Mouse (Mus musculus) limb, embryonic 13.5 days (tissue): ENCODE data around the gene Son. TPM values are rescaled to one million over a fixed set of nuclear protein-coding genes. Genes with fewer than 3 reads are reported as not detected.
A peak's percentile ranks its signal among the peaks of the same experiment; 100 is the strongest.

Source experiments
- ATAC-seq: fragments of 200-750 bp; cut with Nextera tagmentation; 2 replicates; pipeline ENCODE4 v1.8.0; 2017; ENCODE audit warnings: low read depth, moderate number of reproducible peaks, moderate TSS enrichment; ENCODE audit not compliant: low FRiP score
- H3K27ac ChIP-seq: fragments of 300-500 bp; sonication (generic); 2 replicates; pipeline ENCODE4 v1.5.1; 2015; ENCODE audit warnings: inconsistent platforms, mild to moderate bottlenecking, moderate library complexity
- H3K27me3 ChIP-seq: fragments of 300-500 bp; sonication (generic); 2 replicates; pipeline ENCODE4 v1.6.1; 2015; ENCODE audit warnings: mild to moderate bottlenecking, inconsistent platforms
- H3K36me3 ChIP-seq: fragments of 300-500 bp; sonication (generic); 2 replicates; pipeline ENCODE4 v1.6.1; 2015; ENCODE audit warnings: inconsistent platforms, mild to moderate bottlenecking, moderate library complexity
- H3K4me1 ChIP-seq: fragments of 300-500 bp; sonication (generic); 2 replicates; pipeline ENCODE4 v1.6.1; 2015; ENCODE audit warnings: inconsistent platforms
- H3K4me2 ChIP-seq: fragments of 300-500 bp; sonication (generic); replicated peaks from 2 replicates; pipeline ENCODE4 v1.6.1; 2015; ENCODE audit warnings: inconsistent platforms, mild to moderate bottlenecking, moderate library complexity
- H3K4me3 ChIP-seq: fragments of 300-500 bp; sonication (generic); 2 replicates; pipeline ENCODE4 v1.5.1; 2015; ENCODE audit warnings: moderate library complexity, mild to moderate bottlenecking, inconsistent platforms
- H3K9ac ChIP-seq: fragments of 300-500 bp; sonication (generic); 2 replicates; pipeline ENCODE4 v1.6.1; 2015; ENCODE audit warnings: mild to moderate bottlenecking, inconsistent platforms
- H3K9me3 ChIP-seq: fragments of 300-500 bp; sonication (generic); 2 replicates; pipeline ENCODE4 v1.6.1; 2016; ENCODE audit warnings: inconsistent platforms
- WGBS: fragments of 180-500 bp; shearing (Covaris S2); methylation state at CpG from one replicate; pipeline ENCODE4 v1.1.7; 2015; 5-methylcytosine and 5-hydroxymethylcytosine counted together
- polyA plus RNA-seq: library from polyadenylated mRNA; unstranded; fragments of >200 nt; fragmentation: Nextera tagmentation; extraction: Ambion mirVana; gene quantifications from 2 replicates; pipeline ENCODE4 v1.2.1, GENCODE M21; 2015

Gene Son
- polyA plus RNA-seq, 1 experiment from 2014 or later: 154 TPM

DNA sequence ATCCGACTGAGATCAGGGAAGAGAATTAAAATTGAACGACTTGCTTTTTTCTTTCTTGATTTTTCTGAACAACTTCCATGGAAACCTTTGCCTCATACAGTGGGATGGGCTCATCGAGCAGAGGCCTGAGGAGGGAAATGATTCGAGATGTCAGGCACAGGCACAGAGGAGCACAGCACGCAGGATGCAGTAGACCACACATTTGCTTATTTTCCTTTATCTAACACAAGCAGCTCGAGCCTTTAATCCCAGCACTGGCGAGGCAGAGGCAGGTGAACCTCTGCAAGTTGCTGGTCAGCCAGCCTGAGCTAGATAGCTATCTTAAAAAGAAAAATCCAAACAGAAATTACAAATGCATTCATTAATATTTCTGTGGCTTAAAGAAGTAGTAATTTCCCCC lies 42.5 kb downstream of the Son start:
- no peak for ATAC-seq
- Histone ChIP-seq H3K9ac (no peak overlapping the region), H3K27ac (no peak overlapping the region), H3K36me3 (peaks cover 22% of the 10 kb centered on the region), H3K27me3 (no peaks in the 10 kb centered on the region), H3K9me3 (no peaks in the 10 kb centered on the region), H3K4me1 (peaks cover 18% of the 10 kb centered on the region), H3K4me3 (no peak overlapping the region), H3K4me2 (0 out of 2 replicates have a peak overlapping the region, but pooled peaks have one; percentile 88)
- WGBS: 49% methylated on average over 7 of the region's 7 CpGs

DNA sequence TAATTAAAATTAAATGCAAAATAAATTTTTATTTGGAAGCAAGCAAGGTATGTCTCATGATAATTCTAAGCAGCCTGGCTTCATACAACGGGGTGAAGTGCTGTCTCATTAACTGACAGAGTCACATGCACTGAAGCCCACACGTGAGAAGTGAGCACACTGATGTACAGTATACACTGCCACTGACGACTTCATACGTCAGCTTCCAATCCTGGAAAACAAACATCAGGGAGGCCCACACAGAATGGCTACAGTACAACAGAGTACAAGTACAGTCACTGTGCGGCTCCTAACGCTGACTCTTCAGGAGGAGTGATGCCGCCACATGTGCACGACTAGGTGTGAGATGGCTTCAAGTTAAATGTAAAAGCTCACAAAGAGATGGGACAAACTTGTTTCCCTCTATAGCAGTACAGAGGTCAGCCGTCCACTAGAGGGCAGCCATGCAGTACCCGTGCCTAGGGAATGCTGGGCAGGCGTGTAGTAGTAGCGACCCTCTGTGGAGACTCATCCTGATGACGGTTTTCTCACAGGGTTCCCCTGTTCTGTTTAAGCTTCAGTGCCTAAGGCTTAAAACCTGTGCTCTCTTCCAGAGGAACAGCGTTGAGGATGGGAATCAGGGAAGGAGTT lies 47.3 kb downstream of the Son start:
- Histone ChIP-seq H3K9ac (no peak overlapping the region), H3K4me3 (no peak overlapping the region), H3K9me3 (no peaks in the 10 kb centered on the region), H3K4me2 (no peak overlapping the region), H3K36me3 (peaks cover 33% of the 10 kb centered on the region), H3K27ac (no peak overlapping the region), H3K4me1 (peaks cover 3% of the 10 kb centered on the region; the same call in 1 of the 2 replicates), H3K27me3 (no peaks in the 10 kb centered on the region)
- 28% methylated on average over 14 of the region's 14 CpGs for WGBS
- ATAC-seq: peak; percentile 89

DNA sequence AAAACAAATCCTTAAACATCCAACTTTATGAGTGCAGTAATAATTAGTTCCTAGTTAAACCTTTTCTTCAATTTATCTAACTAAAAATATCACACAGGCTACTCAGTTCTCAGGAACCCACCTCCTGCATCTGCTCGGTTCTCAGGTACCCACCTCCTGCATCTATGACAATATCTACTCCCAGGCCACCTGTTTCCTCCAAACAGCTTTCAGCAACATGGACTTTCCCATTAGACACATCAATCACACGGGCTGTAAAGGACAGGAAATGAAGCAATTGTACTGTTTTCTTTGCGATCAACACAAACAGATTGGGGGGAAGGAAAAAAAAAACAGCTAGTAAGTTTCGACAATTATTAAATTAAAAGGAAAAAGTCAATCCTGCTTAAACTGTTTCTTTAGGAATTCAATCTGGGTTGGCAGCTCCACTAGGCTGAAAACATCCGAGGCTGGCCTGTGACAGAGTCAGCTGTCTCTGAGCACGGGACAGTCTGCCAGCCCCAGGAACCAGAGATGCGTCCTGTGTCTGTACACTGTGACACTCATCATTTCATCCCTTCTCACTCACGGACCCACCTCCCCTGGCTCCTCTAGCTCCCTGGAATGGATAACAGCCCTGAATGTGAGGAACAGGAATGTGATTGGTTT lies 47.9 kb downstream of the Son start:
- no peaks in the 10 kb centered on the region for H3K4me1 ChIP-seq
- H3K9ac ChIP-seq: no peak overlapping the region
- no peak overlapping the region for H3K27ac ChIP-seq
- no peaks in the 10 kb centered on the region for H3K9me3 ChIP-seq
- ATAC-seq: no peak
- no peak overlapping the region for H3K4me2 ChIP-seq
- H3K36me3 ChIP-seq: peaks cover 35% of the 10 kb centered on the region
- no peak overlapping the region for H3K4me3 ChIP-seq
- 40% methylated on average over 8 of the region's 8 CpGs for WGBS
- no peaks in the 10 kb centered on the region for H3K27me3 ChIP-seq

DNA sequence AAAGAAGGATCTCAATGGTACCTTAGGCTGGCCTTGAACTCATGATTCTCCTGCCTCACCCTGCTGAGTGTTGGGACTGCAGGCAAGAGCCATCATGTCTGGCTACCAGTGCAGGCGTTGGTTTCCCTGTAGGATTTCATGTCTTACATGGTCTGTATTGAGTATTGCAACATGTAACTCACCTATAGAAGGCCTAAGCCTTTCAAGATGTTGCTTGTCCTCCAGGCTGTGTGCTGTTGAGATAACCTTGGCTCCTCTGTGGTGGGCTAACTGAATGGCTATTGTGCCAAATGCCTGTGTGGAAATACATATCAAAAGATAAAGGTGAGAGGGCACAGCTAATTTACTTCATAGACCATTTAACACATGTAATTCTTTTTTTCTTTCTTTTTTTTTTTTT lies 51.7 kb downstream of the Son start:
- H3K27ac ChIP-seq: no peak overlapping the region
- WGBS: 84% methylated on average over 1 of the region's 1 CpGs
- peaks cover 49% of the 10 kb centered on the region for H3K36me3 ChIP-seq
- ATAC-seq: no peak
- H3K9me3 ChIP-seq: no peaks in the 10 kb centered on the region
- H3K9ac ChIP-seq: no peak overlapping the region
- H3K4me3 ChIP-seq: no peak overlapping the region
- no peaks in the 10 kb centered on the region for H3K27me3 ChIP-seq
- H3K4me2 ChIP-seq: no peak overlapping the region
- H3K4me1 ChIP-seq: no peaks in the 10 kb centered on the region

DNA sequence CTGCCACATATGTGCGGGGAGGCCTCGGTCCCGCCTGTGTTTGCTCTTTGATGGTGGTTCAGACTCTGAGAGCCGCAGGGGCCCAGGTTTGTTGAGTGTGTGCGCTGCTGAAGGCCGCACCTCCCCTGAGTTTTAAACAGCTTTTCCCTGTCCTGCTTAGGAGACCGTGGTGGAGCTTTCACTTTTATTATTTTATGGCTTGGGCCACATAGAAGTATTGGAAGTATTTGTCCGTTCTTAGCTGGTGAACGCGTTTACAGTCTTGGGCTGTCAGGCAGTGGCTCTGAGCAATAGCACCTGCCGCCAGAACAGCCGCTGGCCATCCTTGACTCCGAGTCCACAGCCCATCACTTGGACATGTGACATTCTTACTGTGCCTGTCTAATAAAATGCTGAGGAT lies 54.6 kb downstream of the Son start:
- H3K27ac ChIP-seq: no peak overlapping the region
- H3K36me3 ChIP-seq: peaks cover 61% of the 10 kb centered on the region
- no peaks in the 10 kb centered on the region for H3K9me3 ChIP-seq
- no peak overlapping the region for H3K4me2 ChIP-seq
- no peak for ATAC-seq
- 59% methylated on average over 13 of the region's 13 CpGs for WGBS
- H3K4me1 ChIP-seq: 0 out of 2 replicates have a peak, but pooled peaks cover 4% of the 10 kb centered on the region
- no peaks in the 10 kb centered on the region for H3K27me3 ChIP-seq
- H3K9ac ChIP-seq: no peak overlapping the region
- H3K4me3 ChIP-seq: no peak overlapping the region

DNA sequence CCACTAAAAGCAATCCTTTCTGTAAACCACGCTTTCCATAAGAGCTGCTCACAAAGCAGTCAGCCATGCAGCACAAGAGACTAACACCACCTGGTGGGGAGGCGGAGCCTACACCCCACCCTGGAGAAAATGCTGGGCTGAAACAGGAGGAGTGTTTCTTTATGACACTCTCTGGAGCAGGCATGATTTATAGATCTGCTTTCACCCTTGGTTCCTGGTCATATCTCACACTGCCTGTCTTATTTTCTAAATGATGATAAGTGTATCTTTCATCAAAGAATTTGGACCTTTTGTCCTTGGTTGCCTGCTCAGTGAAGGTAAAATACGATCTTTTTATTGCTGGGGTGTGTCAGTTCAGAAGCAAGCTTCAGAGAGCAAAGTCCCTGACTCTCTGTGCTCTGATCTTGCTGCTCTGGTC lies 55.5 kb downstream of the Son start:
- Histone ChIP-seq H3K27ac (no peak overlapping the region), H3K27me3 (no peaks in the 10 kb centered on the region), H3K9ac (no peak overlapping the region), H3K4me2 (no peak overlapping the region), H3K36me3 (peaks cover 61% of the 10 kb centered on the region), H3K4me1 (0 out of 2 replicates have a peak, but pooled peaks cover 4% of the 10 kb centered on the region), H3K9me3 (no peaks in the 10 kb centered on the region), H3K4me3 (no peak overlapping the region)
- ATAC-seq: no peak
- WGBS: 61% methylated on average over 3 of the region's 3 CpGs

DNA sequence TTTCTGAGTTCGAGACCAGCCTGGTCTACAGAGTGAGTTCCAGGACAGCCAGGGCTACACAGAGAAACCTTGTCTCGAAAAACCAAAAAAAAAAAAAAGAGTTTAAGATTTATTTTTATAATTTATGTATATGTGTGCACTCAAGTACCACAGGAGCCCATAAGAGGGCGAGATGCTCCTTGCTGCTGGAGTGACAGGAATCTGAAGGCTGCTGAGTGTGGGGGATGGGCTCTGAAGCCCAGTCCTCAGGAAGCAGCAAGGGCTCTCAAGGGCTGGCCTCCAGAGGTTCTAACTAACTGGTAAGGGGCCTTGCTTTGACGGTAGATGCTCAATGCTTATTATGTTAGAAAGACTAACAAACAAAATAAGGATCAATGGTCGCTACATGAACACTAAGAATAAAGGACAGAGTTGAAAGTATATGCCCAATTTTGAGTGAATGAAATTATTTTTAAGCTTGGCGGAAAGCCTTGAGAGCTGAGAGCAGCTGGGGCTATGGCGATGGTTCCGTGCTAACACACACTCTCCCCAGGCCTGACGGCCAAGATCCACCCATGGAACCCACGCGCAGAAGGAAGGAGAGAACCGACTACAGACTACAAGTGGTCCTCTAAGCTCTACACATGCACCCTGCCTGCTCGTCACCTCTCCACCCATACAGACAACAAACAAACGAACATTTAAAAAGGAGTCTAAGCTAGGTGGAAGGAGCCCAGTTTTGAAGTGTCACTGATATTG lies 57.5 kb downstream of the Son start:
- H3K4me2 ChIP-seq: no peak overlapping the region

DNA sequence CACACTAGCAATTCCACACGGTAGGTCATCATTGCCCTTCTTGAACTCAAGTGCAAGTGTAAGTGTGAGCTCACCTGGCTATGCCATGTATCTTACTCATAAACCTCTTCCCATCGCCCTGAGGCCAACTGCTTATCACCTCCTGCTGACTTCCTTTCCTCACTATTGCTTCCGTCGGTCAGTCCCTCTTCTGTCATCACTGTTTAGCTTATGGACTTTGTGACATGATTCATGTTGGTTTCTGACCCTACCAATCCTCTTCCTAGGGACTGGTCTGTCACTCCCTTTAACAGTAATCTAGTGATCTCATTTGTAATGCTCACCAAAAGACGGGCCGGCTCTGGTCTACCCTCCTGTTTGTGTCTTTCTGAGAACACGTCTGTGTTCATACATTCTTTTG lies 62.9 kb downstream of the Son start:
- Histone ChIP-seq H3K4me2 (no peak overlapping the region), H3K36me3 (peaks cover 83% of the 10 kb centered on the region), H3K9ac (no peak overlapping the region), H3K4me3 (no peak overlapping the region), H3K4me1 (0 out of 2 replicates have a peak, but pooled peaks cover 4% of the 10 kb centered on the region), H3K27me3 (no peaks in the 10 kb centered on the region), H3K9me3 (no peaks in the 10 kb centered on the region), H3K27ac (no peak overlapping the region)
- 87% methylated on average over 7 of the region's 7 CpGs for WGBS
- ATAC-seq: no peak

More for the DNA sequence above, 57.5 kb downstream of the Son start:
- Histone ChIP-seq H3K36me3 (peaks cover 63% of the 10 kb centered on the region), H3K27ac (no peak overlapping the region), H3K4me1 (0 out of 2 replicates have a peak, but pooled peaks cover 4% of the 10 kb centered on the region), H3K9ac (no peak overlapping the region), H3K27me3 (no peaks in the 10 kb centered on the region), H3K4me3 (no peak overlapping the region), H3K9me3 (no peaks in the 10 kb centered on the region)
- ATAC-seq: no peak
- 80% methylated on average over 14 of the region's 14 CpGs for WGBS

DNA sequence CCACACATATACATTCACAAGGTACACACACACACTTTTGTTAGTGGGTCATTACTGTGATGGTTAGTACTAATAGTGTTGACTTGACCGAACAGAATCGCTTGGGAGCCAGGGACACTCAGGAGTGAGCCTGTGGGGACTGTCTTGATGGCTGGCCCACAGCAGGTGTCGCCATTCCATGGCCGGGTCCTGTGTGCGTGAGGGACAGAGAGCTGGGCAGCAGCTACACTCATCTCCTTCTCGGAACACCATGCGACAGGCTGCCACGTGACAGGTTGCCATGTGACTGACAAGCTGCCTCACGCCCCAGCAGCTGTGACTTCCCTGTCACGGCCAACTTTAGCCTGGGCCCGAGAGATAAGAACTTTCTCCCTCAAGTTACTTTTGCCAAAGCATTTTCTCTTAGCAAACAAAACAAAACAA lies 69.6 kb downstream of the Son start:
- ATAC-seq: no peak
- Histone ChIP-seq H3K27me3 (no peaks in the 10 kb centered on the region), H3K9ac (no peak overlapping the region), H3K36me3 (peaks cover 69% of the 10 kb centered on the region), H3K4me1 (no peaks in the 10 kb centered on the region), H3K27ac (no peak overlapping the region), H3K4me3 (no peak overlapping the region), H3K9me3 (no peaks in the 10 kb centered on the region), H3K4me2 (no peak overlapping the region)
- 84% methylated on average over 11 of the region's 11 CpGs for WGBS

DNA sequence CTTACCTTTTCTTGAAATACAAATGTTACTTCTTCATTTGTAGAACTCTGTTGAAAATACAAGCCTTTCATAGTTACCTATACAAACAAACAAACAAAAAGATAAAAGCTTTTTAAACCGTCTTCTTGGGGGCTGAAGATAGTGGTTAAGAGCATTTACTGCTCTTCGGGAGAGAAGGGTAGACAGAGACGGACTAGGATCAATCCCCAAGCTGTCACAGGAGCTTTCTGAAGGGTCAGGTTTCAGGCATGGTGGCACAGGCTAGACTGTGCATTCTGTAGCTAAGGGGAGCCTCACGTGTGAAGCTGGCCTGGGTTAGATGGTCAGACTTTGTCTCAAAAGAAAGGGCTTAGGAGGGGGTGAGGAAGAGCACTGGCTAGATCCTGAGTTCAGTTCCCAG lies 70.1 kb downstream of the Son start:
- H3K9me3 ChIP-seq: no peaks in the 10 kb centered on the region
- ATAC-seq: no peak
- no peaks in the 10 kb centered on the region for H3K27me3 ChIP-seq
- WGBS: 80% methylated on average over 4 of the region's 4 CpGs
- H3K27ac ChIP-seq: no peak overlapping the region
- peaks cover 65% of the 10 kb centered on the region for H3K36me3 ChIP-seq
- no peak overlapping the region for H3K9ac ChIP-seq
- no peak overlapping the region for H3K4me3 ChIP-seq
- no peaks in the 10 kb centered on the region for H3K4me1 ChIP-seq
- no peak overlapping the region for H3K4me2 ChIP-seq

DNA sequence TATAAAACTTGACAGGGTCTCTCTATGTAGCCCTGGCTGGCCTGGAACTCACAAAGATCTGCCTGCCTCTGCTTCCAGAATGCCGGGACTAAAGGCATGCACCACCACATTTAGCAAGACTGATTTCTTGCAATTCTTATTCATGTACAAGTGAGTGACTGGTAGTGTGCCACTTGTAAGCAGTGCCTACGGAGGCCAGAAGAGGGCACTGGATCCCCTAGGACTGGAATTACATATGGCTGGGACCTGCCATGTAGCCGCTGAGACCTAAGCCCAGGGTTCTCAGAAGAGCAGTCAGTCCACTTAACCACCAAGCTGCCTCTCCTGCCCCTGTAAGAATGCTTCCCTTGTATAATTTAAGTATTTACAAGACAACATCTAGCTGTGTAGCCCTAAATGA lies 76.9 kb downstream of the Son start:
- Histone ChIP-seq H3K36me3 (peaks cover 21% of the 10 kb centered on the region), H3K9me3 (no peaks in the 10 kb centered on the region), H3K4me2 (no peak overlapping the region), H3K4me1 (peaks cover 17% of the 10 kb centered on the region), H3K9ac (no peak overlapping the region), H3K4me3 (no peak overlapping the region), H3K27me3 (no peaks in the 10 kb centered on the region), H3K27ac (no peak overlapping the region)
- ATAC-seq: no peak
- 48% methylated on average over 3 of the region's 3 CpGs for WGBS

DNA sequence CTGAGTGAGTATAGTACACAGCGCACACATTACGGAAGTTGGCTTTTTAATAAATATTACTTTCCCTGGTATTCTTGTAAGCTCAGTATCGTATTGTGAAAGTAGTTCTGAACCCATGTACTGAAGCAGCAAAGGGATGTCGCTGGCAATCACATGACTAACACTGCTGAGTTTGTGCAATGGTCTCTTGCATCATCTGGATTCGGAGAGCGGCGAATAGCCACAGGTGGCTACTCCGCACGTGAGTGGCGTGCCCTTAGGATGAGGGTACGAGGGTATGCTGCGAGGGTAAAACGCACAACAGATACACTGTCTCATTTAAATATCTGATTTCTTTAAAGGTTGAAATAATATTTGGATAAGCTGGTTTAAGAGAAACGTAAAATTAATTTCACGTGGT lies 80.1 kb downstream of the Son start:
- peak overlapping the region; percentile 91 for H3K4me3 ChIP-seq
- no peak for ATAC-seq
- 0 out of 2 replicates have a peak, but pooled peaks cover 6% of the 10 kb centered on the region for H3K36me3 ChIP-seq
- H3K4me2 ChIP-seq: peak overlapping the region; percentile 79
- no peak overlapping the region for H3K27ac ChIP-seq
- peaks cover 37% of the 10 kb centered on the region for H3K4me1 ChIP-seq
- H3K27me3 ChIP-seq: no peaks in the 10 kb centered on the region
- H3K9me3 ChIP-seq: no peaks in the 10 kb centered on the region
- WGBS: 86% methylated on average over 15 of the region's 15 CpGs
- peak overlapping the region; percentile 72; the same call in 1 of the 2 replicates for H3K9ac ChIP-seq
